Mouse (Mus musculus) kidney, postnatal 36 days (tissue): ENCODE measurements at regions not wholly inside any gene's neighbourhood (a gene's known extent, or its start where the extent isn't known, plus 50 kb on each side); places are given as distances from the start of the nearest gene placed in this dataset.
"Not testable (repeated sequence)": the region's sequence is repeated elsewhere in the genome, so short reads cannot be mapped to it uniquely, and the experiment has no call there.

ENCODE experiments used
- DNase-seq, 2 experiments: peaks; one replicate each; pipeline ENCODE4 v3.0.0; 2021 to 2022; ENCODE audit warnings: mixed read lengths in 2 of 2

GRCm38 (mm10) chr12:77526581-77526980 lies 288.7 kb downstream of the Fut8 start:
- DNase-seq, result not testable (repeated sequence)

- DNase-seq, result peak; percentile 3 to 16
These were observed 289.6 kb downstream of the Fut8 start for GRCm38 (mm10) chr12:77527499-77527898.

GRCm38 (mm10) chr12:77527953-77528865 lies 290.3 kb downstream of the Fut8 start:
- no peak for DNase-seq

GRCm38 (mm10) chr12:77528868-77529271 lies 290.9 kb downstream of the Fut8 start:
- no peak for DNase-seq

- DNase-seq, result no peak
These were observed 291.5 kb downstream of the Fut8 start for GRCm38 (mm10) chr12:77529414-77529813.

GRCm38 (mm10) chr12:77529955-77530354 lies 292.0 kb downstream of the Fut8 start:
- no peak for DNase-seq

GRCm38 (mm10) chr12:77531294-77531693 lies 293.4 kb downstream of the Fut8 start:
- peak; percentile 47 to 85 for DNase-seq

- no peak for DNase-seq
These were observed 294.6 kb downstream of the Fut8 start for GRCm38 (mm10) chr12:77532547-77532946.

GRCm38 (mm10) chr12:77533606-77534005 lies 295.7 kb downstream of the Fut8 start:
- DNase-seq, result no peak

GRCm38 (mm10) chr12:77534079-77534478 lies 296.2 kb downstream of the Fut8 start:
- no peak for DNase-seq

GRCm38 (mm10) chr12:77535147-77535546 lies 297.2 kb downstream of the Fut8 start:
- DNase-seq, result no peak

GRCm38 (mm10) chr12:77537139-77537848 lies 299.4 kb downstream of the Fut8 start:
- no peak for DNase-seq

- no peak for DNase-seq
These were observed 301.9 kb downstream of the Fut8 start for GRCm38 (mm10) chr12:77539661-77540431.

- DNase-seq, result no peak
These were observed 303.3 kb downstream of the Fut8 start for GRCm38 (mm10) chr12:77541051-77541765.

- no peak for DNase-seq
These were observed 303.9 kb downstream of the Fut8 start for GRCm38 (mm10) chr12:77541826-77542225.

GRCm38 (mm10) chr12:77543651-77544050 lies 305.7 kb downstream of the Fut8 start:
- DNase-seq, result no peak

- no peak for DNase-seq
These were observed 308.2 kb downstream of the Fut8 start for GRCm38 (mm10) chr12:77546165-77546564.

GRCm38 (mm10) chr12:77568286-77568685 lies 330.4 kb downstream of the Fut8 start:
- peak; percentile 35 to 68 for DNase-seq

- peak in 1 of 2 experiments; percentile 23 for DNase-seq
These were observed 332.6 kb downstream of the Fut8 start for GRCm38 (mm10) chr12:77570501-77570900.

- no peak for DNase-seq
These were observed 333.1 kb downstream of the Fut8 start for GRCm38 (mm10) chr12:77571071-77571470.

GRCm38 (mm10) chr12:77575046-77575445 lies 337.1 kb downstream of the Fut8 start:
- DNase-seq, result no peak

GRCm38 (mm10) chr12:77588297-77588696 lies 350.4 kb downstream of the Fut8 start:
- DNase-seq, result no peak
